ENCODE assay signal across 12 mouse cellular contexts in the genomic region with DNA sequence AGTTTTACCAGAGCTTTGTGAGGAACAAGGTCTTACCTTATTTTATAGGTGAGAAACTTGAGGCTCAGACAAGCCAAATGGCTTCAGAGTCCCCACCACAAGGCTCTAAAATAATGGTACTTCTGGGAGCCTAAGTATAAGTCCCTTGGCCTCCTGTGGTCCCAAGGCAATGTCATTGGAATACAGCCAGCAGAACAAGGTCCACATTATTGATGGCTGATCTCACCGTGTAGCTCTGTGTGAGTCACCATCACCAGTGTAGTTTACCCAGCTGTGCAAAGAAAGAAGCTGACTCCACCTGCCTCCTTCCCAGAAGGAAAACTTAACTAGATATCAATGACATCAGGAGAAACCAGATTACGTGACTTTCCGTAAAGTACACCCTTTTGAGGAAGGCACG.
DNase-seq lines count a peak whose midpoint lies in the region; ATAC-seq and TF ChIP-seq lines count a peak whose summit lies in the region.
"Had no signal": no experiment of that assay in that cellular context is flagged by ENCODE, and none has a peak within 500 bp of the region (broad histone marks: within the 10 kb centered on the region; RNA-seq: fewer than 3 reads in every experiment).

No protein-coding gene starts in this region.

- TF ChIP-seq EP300 in liver, postnatal 0 days (IDR thresholded peaks at IDR 0.05; ENCODE audit: low read depth), result no peak

- DNase-seq in liver, embryonic 11.5 days (ENCODE audit: low spot score), result no peak
- DNase-seq in NIH3T3 (ENCODE audit: low read depth), result peak; percentile 5
- DNase-seq in adrenal gland, postnatal 36 days, result peak; percentile 57 to 64
- DNase-seq in liver, postnatal 0 days, result peak; percentile 45
- no peak for DNase-seq in frontal cortex, adult 2 months (ENCODE audit: extremely low spot score in 1 of 2, low spot score in 1 of 2)
- DNase-seq in gastrocnemius, postnatal 10 days, result no peak
- no peak for DNase-seq in natural killer cell, adult 2 months (ENCODE audit: low spot score in 2 of 2)
- DNase-seq: cerebellum, adult 11-12 months; heart, postnatal 4 days; kidney, adult 9 months had no signal

- H3K36me3 ChIP-seq in liver, embryonic 12.5 days, result no peaks in the 10 kb centered on the region
- no peaks in the 10 kb centered on the region for H3K36me3 ChIP-seq in liver, embryonic 11.5 days (ENCODE audit: control insufficient read depth, insufficient read depth, low read length)
- H3K36me3 ChIP-seq in liver, postnatal 0 days (replicated peaks; ENCODE audit: insufficient read depth, low read length), result no peaks in the 10 kb centered on the region
- H3K36me3 ChIP-seq: forebrain, embryonic 15.5 days had no signal

- no peak for TF ChIP-seq CTCF in liver, postnatal 0 days (IDR thresholded peaks at IDR 0.05; ENCODE audit: low read depth)

- WGBS in liver, embryonic 12.5 days (ENCODE audit: insufficient replicate concordance), result 71% methylated on average over 4 of the region's 4 CpGs
- 77% methylated on average over 4 of the region's 4 CpGs for WGBS in liver, embryonic 11.5 days
- WGBS in liver, postnatal 0 days (ENCODE audit: insufficient replicate concordance), result 48% methylated on average over 4 of the region's 4 CpGs

- ATAC-seq in liver, embryonic 12.5 days, result no peak
- no peak for ATAC-seq in liver, embryonic 11.5 days (replicated peaks; ENCODE audit: low FRiP score)
- peak; percentile 93 for ATAC-seq in liver, postnatal 0 days
- ATAC-seq: forebrain, embryonic 15.5 days had no signal

- H3K4me1 ChIP-seq in liver, embryonic 12.5 days, result peaks cover 73% of the 10 kb centered on the region
- H3K4me1 ChIP-seq in liver, embryonic 11.5 days (replicated peaks; ENCODE audit: control insufficient read depth, insufficient read depth, low read length), result peaks cover 30% of the 10 kb centered on the region
- H3K4me1 ChIP-seq in liver, postnatal 0 days (ENCODE audit: insufficient read depth), result peaks cover 45% of the 10 kb centered on the region
- H3K4me1 ChIP-seq: forebrain, embryonic 15.5 days had no signal

- no peaks in the 10 kb centered on the region for H3K27me3 ChIP-seq in liver, embryonic 12.5 days (replicated peaks)
- H3K27me3 ChIP-seq in liver, embryonic 11.5 days (replicated peaks; ENCODE audit: control insufficient read depth, insufficient read depth, low read length), result no peaks in the 10 kb centered on the region
- no peaks in the 10 kb centered on the region for H3K27me3 ChIP-seq in liver, postnatal 0 days (ENCODE audit: insufficient read depth, low read length)
- H3K27me3 ChIP-seq: forebrain, embryonic 15.5 days had no signal

- H3K9ac ChIP-seq in liver, embryonic 12.5 days, result no peak overlapping the region
- no peak overlapping the region for H3K9ac ChIP-seq in liver, embryonic 11.5 days (ENCODE audit: low read depth, low read length)
- H3K9ac ChIP-seq in liver, postnatal 0 days (replicated peaks), result no peak overlapping the region
- H3K9ac ChIP-seq: forebrain, embryonic 15.5 days had no signal

- no peak overlapping the region for H3K4me2 ChIP-seq in liver, embryonic 12.5 days
- no peak overlapping the region for H3K4me2 ChIP-seq in liver, embryonic 11.5 days
- no peak overlapping the region for H3K4me2 ChIP-seq in liver, postnatal 0 days (ENCODE audit: low read depth, low read length)
- H3K4me2 ChIP-seq: forebrain, embryonic 15.5 days had no signal

- H3K9me3 ChIP-seq in liver, embryonic 12.5 days (replicated peaks), result no peaks in the 10 kb centered on the region
- H3K9me3 ChIP-seq in liver, embryonic 11.5 days (ENCODE audit: control insufficient read depth, low read length), result no peaks in the 10 kb centered on the region
- no peaks in the 10 kb centered on the region for H3K9me3 ChIP-seq in liver, postnatal 0 days (ENCODE audit: low read length)
- H3K9me3 ChIP-seq: forebrain, embryonic 15.5 days had no signal

- H3K27ac ChIP-seq in liver, embryonic 12.5 days, result peak overlapping the region; percentile 58
- H3K27ac ChIP-seq in liver, embryonic 11.5 days (ENCODE audit: low read depth, low read length), result no peak overlapping the region
- peak overlapping the region; percentile 69 for H3K27ac ChIP-seq in liver, postnatal 0 days (ENCODE audit: low read depth)
- H3K27ac ChIP-seq: forebrain, embryonic 15.5 days had no signal

- no peak overlapping the region for H3K4me3 ChIP-seq in liver, embryonic 12.5 days
- no peak overlapping the region for H3K4me3 ChIP-seq in liver, embryonic 11.5 days (ENCODE audit: low read depth, low read length)
- no peak overlapping the region for H3K4me3 ChIP-seq in liver, postnatal 0 days (ENCODE audit: low read depth, low read length)
- H3K4me3 ChIP-seq: forebrain, embryonic 15.5 days had no signal

Comparison
In these comparisons a context has a peak if more than half of its experiments do, and no peak if none do; other contexts are left out.
1. DNase-seq: peak in NIH3T3 (single experiment), adrenal gland, postnatal 36 days (2 of 2) and liver, postnatal 0 days (single experiment); none in liver, embryonic 11.5 days (single experiment), frontal cortex, adult 2 months (0 of 2), gastrocnemius, postnatal 10 days (single experiment) and natural killer cell, adult 2 months (0 of 2).